Mouse (Mus musculus) MEL (cell line): ENCODE results near the gene Rps11. TPM values are rescaled to one million over a fixed set of nuclear protein-coding genes. Genes with fewer than 3 reads are reported as not detected.
A peak's percentile ranks its signal among the peaks of the same experiment; 100 is the strongest.
"Not testable (repeated sequence)": the region's sequence is repeated elsewhere in the genome, so short reads cannot be mapped to it uniquely, and the experiment has no call there.

ENCODE experiments used
- DNase-seq: peaks from one replicate; pipeline ENCODE4 v3.0.0; 2011; ENCODE audit warnings: low read depth, low spot score
- H3K27ac ChIP-seq: 2 replicates; pipeline ENCODE4 v1.5.1; 2012; ENCODE audit warnings: low read depth, mild to moderate bottlenecking, control low read depth, low read length, moderate library complexity; ENCODE audit not compliant: control insufficient read depth
- H3K27me3 ChIP-seq, 2 experiments: fragments of 150-350 bp in 1 of 2; sonication (generic) in 1 of 2; 2 replicates each; pipeline ENCODE4 v1.6.1; 2012; ENCODE audit warnings: low read length in 2 of 2, mild to moderate bottlenecking in 2 of 2, improper control_type of control experiment in 1 of 2, moderate library complexity in 1 of 2; ENCODE audit not compliant: insufficient read depth in 2 of 2, control insufficient read depth in 1 of 2
- H3K36me3 ChIP-seq, 2 experiments: 2 replicates each; pipeline ENCODE4 v1.6.1; 2012 to 2014; ENCODE audit warnings: low read length in 2 of 2, improper control_type of control experiment in 1 of 2, inconsistent platforms in 1 of 2, mild to moderate bottlenecking in 1 of 2; ENCODE audit not compliant: insufficient read depth in 2 of 2, control insufficient read depth in 1 of 2
- H3K4me1 ChIP-seq, 2 experiments: fragments of 150-350 bp in 1 of 2; sonication (generic) in 1 of 2; 2 replicates each; pipeline ENCODE4 v1.6.1; 2012; ENCODE audit warnings: low read length in 2 of 2, improper control_type of control experiment in 1 of 2, mild to moderate bottlenecking in 1 of 2; ENCODE audit not compliant: insufficient read depth in 2 of 2, control insufficient read depth in 1 of 2
- H3K4me3 ChIP-seq, 2 experiments: fragments of 150-350 bp in 1 of 2; sonication (generic) in 1 of 2; 2 replicates each; pipeline ENCODE4 v1.5.1; 2012; ENCODE audit warnings: low read depth in 2 of 2, low read length in 2 of 2, mild to moderate bottlenecking in 2 of 2, moderate library complexity in 2 of 2, control low read depth in 1 of 2, improper control_type of control experiment in 1 of 2; ENCODE audit not compliant: control insufficient read depth in 1 of 2, insufficient read depth in 1 of 2
- H3K79me2 ChIP-seq: 2 replicates; pipeline ENCODE4 v1.6.1; 2012; ENCODE audit warnings: mild to moderate bottlenecking, low read length, moderate library complexity; ENCODE audit not compliant: control insufficient read depth, poor library complexity, insufficient read depth
- H3K9ac ChIP-seq: 2 replicates; pipeline ENCODE4 v1.6.1; 2012; ENCODE audit warnings: low read depth, mild to moderate bottlenecking, control low read depth, low read length, moderate library complexity; ENCODE audit not compliant: control insufficient read depth, poor library complexity, severe bottlenecking
- H3K9me3 ChIP-seq: fragments of 150-350 bp; sonication (generic); replicated peaks from 2 replicates; pipeline ENCODE4 v1.6.1; 2012; ENCODE audit warnings: mild to moderate bottlenecking, low read length, improper control_type of control experiment, moderate library complexity; ENCODE audit not compliant: insufficient read depth
- CHD2 ChIP-seq: IDR thresholded peaks from 2 replicates; pipeline ENCODE4 v1.6.1; 2011; ENCODE audit warnings: low read length, improper control_type of control experiment
- CTCF ChIP-seq, 3 experiments: IDR thresholded peaks in 2 of 3; conservative IDR thresholded peaks in 1 of 3; 2 replicates each; pipeline ENCODE4 v1.5.1; 2011 to 2012; ENCODE audit warnings: low read length in 3 of 3, low read depth in 2 of 3, mild to moderate bottlenecking in 2 of 3, improper control_type of control experiment in 1 of 3, inconsistent platforms in 1 of 3, mixed read lengths in 1 of 3, moderate library complexity in 1 of 3; ENCODE audit not compliant: control insufficient read depth in 1 of 3, insufficient read depth in 1 of 3, poor library complexity in 1 of 3, severe bottlenecking in 1 of 3
- EP300 ChIP-seq, 2 experiments: IDR thresholded peaks; 2 replicates each; pipeline ENCODE4 v1.6.1; 2011; ENCODE audit warnings: improper control_type of control experiment in 2 of 2, low read length in 2 of 2, low read depth in 1 of 2, mild to moderate bottlenecking in 1 of 2
- GABPA ChIP-seq: IDR thresholded peaks from 2 replicates; pipeline ENCODE4 v1.6.1; 2012; ENCODE audit warnings: low read depth, mild to moderate bottlenecking, inconsistent platforms, low read length, improper control_type of control experiment, moderate library complexity
- NELFE ChIP-seq: IDR thresholded peaks from 2 replicates; pipeline ENCODE4 v1.6.1; 2011; ENCODE audit warnings: low read depth, low read length, improper control_type of control experiment
- NRF1 ChIP-seq: IDR thresholded peaks from 2 replicates; pipeline ENCODE4 v1.6.1; 2014; ENCODE audit warnings: low read depth, mild to moderate bottlenecking, inconsistent platforms, low read length, improper control_type of control experiment, moderate library complexity; ENCODE audit not compliant: poor library complexity, insufficient read depth, severe bottlenecking
- POLR2A ChIP-seq, 2 experiments: IDR thresholded peaks; 2 replicates each; pipeline ENCODE4 v1.6.1; 2011 to 2012; ENCODE audit warnings: low read length in 2 of 2, mild to moderate bottlenecking in 2 of 2, control low read depth in 1 of 2, improper control_type of control experiment in 1 of 2, low read depth in 1 of 2, moderate library complexity in 1 of 2; ENCODE audit not compliant: control insufficient read depth in 1 of 2, insufficient read depth in 1 of 2, poor library complexity in 1 of 2
- RAD21 ChIP-seq: IDR thresholded peaks from 2 replicates; pipeline ENCODE4 v1.6.1; 2011; ENCODE audit warnings: mild to moderate bottlenecking, low read depth, low read length, improper control_type of control experiment
- TBP ChIP-seq: IDR thresholded peaks from 2 replicates; pipeline ENCODE4 v1.8.0; 2011; ENCODE audit warnings: low read depth, low read length, improper control_type of control experiment
- USF2 ChIP-seq, 2 experiments: IDR thresholded peaks; 2 replicates each; pipeline ENCODE4 v1.6.1; 2011 to 2012; ENCODE audit warnings: improper control_type of control experiment in 2 of 2, low read length in 2 of 2, borderline replicate concordance in 1 of 2, inconsistent platforms in 1 of 2, low read depth in 1 of 2, mild to moderate bottlenecking in 1 of 2; ENCODE audit not compliant: insufficient read depth in 1 of 2
- polyA plus RNA-seq, 2 experiments: library from polyadenylated mRNA; stranded (reverse) in 1 of 2; unstranded in 1 of 2; fragments of >175 nt in 1 of 2; fragments of >200 nt in 1 of 2; gene quantifications; 2 replicates each; pipeline versions ENCODE4 v1.2.1 to v1.2.4; 2012; ENCODE audit warnings: low replicate concordance in 2 of 2, low read depth in 1 of 2; ENCODE audit not compliant: insufficient read length in 2 of 2, insufficient read depth in 1 of 2, missing spikeins in 1 of 2
- total RNA-seq: library from RNA; depleted of rRNA; stranded (reverse); fragments of 300-350 nt; gene quantifications from 2 replicates; pipeline ENCODE4 v1.2.3, GENCODE M21; 2012

Rps11 gene
- total and polyA plus RNA-seq, 3 experiments, result 2,708 to 5,434 (median 3,189) TPM

DNA sequence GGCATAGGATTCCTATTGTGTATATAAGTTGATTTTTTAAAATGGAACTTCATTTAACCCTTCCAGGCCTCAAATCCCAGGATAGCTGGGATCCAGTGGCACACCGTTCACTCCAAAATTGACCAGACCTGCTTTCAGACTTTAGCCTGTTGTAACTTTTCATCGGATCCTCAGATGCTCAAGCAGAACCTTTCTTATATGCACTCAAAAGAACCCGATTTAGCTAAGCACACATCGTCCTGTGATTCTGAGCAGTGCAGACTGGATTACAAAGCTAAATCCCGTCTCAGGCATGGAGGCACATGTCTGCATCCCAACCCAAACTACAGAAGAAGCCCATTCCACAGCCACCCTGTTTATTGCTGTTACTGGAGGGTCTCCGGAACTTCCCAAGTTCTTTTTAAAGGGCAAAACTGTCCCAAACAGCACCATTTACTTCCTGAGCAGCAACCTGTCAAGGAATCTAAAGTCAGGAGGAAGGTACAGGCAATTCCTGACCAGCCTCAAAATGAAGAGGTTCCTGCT is 3.5 kb upstream of the Rps11 start:
- no peak for TF ChIP-seq CHD2
- TF ChIP-seq POLR2A (IDR thresholded peaks at IDR 0.05; ENCODE audit: control insufficient read depth in 1 of 2, insufficient read depth in 1 of 2, low read depth in 1 of 2, low read length in 2 of 2, poor library complexity in 1 of 2), result peak; percentile 2 to 15; a peak in 1 of 4 replicates
- DNase-seq, result peak; percentile 51
- H3K36me3 ChIP-seq, result peaks cover 12% of the 10 kb centered on the region in 2 experiments
- H3K27ac ChIP-seq, result peak overlapping the region; percentile 93
- peak overlapping the region; percentile 97 for H3K9ac ChIP-seq
- no peaks in the 10 kb centered on the region for H3K27me3 ChIP-seq
- H3K4me3 ChIP-seq, result peak overlapping the region; percentile 87 to 91
- no peaks in the 10 kb centered on the region for H3K9me3 ChIP-seq
- H3K79me2 ChIP-seq, result peaks cover 58% of the 10 kb centered on the region
- peaks cover 0 to 9% of the 10 kb centered on the region in 2 experiments; a peak in 2 of 4 replicates for H3K4me1 ChIP-seq

DNA sequence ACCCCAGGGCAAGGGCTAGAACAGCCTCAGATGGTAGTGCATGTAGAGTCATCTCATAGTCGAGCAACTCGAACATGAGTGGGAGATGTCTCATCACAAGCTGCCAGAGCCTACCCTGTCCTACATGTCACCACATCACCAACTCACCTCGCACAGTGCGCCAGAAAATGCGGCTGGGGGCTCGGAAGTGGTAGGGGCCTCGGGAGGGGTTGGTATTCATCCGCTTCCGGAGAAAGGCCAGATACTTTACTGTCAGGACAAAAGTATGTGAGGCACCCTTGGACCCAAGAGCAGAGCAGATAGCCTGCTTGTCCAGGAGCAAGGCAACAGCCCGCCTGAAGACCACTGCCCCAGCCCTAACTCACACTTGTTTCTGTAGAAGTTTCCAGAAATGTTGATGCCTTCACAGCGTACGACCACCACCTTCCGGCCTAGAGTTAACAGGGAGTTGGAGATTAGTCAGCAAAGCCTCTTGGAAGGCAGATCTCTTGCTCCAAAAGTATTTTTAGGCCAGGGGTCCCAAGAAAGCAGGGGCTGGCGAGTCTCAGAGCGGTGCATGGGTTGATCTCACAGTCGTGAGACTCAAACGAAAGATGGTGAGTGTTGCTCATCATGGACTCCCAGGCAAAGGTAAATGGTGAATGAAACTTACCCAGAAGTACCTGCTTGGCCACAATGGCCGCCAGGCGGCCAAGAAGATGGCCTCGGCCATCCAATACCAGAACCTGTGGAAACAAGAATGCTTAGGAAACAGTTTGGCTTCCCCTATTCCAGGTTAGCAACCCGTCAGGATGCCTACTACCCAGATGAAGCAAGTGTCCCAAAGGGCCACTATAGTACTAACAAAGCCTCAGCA is 2.8 kb upstream of the Rps11 start:
- Histone ChIP-seq H3K9me3 (no peaks in the 10 kb centered on the region), H3K27ac (peak overlapping the region; percentile 93), H3K36me3 (peaks cover 14 to 18% of the 10 kb centered on the region in 2 experiments), H3K4me1 (peaks cover 0 to 13% of the 10 kb centered on the region in 2 experiments; a peak in 2 of 4 replicates), H3K27me3 (no peaks in the 10 kb centered on the region), H3K9ac (peak overlapping the region; percentile 97), H3K79me2 (peaks cover 64% of the 10 kb centered on the region), H3K4me3 (peak overlapping the region; percentile 87 to 91)
- TF ChIP-seq GABPA, result no peak
- no peak; the same call in 1 of the 2 replicates for TF ChIP-seq TBP
- no peak for TF ChIP-seq RAD21
- TF ChIP-seq NRF1, result no peak
- peak in 1 of 2 experiments; percentile 50; a peak in 1 of 4 replicates for TF ChIP-seq POLR2A (IDR thresholded peaks at IDR 0.05; ENCODE audit: control insufficient read depth in 1 of 2, insufficient read depth in 1 of 2, low read depth in 1 of 2, low read length in 2 of 2, poor library complexity in 1 of 2)
- TF ChIP-seq CTCF (IDR thresholded peaks at IDR 0.05 in 2 of 3, conservative IDR thresholded peaks at IDR 0.05 in 1 of 3; ENCODE audit: control insufficient read depth in 1 of 3, insufficient read depth in 1 of 3, low read depth in 2 of 3, low read length in 3 of 3, poor library complexity in 1 of 3, severe bottlenecking in 1 of 3), result peak in 1 of 3 experiments; percentile 23; a peak in 1 of 6 replicates
- no peak for TF ChIP-seq NELFE
- DNase-seq, result peak; percentile 57

DNA sequence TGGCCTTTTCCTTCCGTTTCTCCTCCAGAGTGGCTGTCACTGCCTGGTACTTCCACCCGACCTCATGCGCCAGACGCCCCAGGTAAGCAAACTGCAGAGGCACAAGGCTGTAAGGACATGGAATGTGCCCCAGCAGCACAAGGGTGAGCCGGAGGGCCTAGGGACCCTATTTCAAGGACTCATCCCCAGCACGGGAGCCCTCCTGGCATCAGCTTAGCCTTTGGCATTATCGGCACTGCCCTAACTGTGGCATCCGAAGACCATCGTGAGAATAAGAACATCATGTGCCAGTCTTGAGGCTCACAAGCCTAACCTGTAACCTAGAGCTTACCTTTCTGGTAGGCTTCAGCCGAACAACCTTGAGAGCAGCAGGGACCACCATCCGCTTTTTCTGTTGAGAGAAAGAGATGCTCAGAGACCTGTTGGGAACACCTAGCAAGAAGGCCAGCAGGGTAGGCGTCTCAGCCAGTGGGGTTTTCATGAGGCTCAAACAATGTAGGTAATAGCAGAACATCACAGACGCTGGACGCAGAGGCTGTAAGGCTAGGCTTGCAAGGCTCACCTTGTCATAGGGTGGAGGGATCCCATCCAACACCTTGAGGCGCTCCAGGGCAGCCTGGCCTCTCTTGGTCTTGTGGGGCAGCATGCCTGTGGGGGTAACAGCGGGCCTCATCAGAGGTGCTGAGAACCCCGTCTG is 2.1 kb upstream of the Rps11 start:
- TF ChIP-seq USF2 (IDR thresholded peaks at IDR 0.05; ENCODE audit: borderline replicate concordance in 1 of 2, insufficient read depth in 1 of 2, low read depth in 1 of 2, low read length in 2 of 2), result 0 out of 4 replicates have a peak, but pooled peaks of 1 of the 2 experiments have one; percentile 17
- peak in 1 of 2 experiments; percentile 25; a peak in 2 of 4 replicates for TF ChIP-seq POLR2A (IDR thresholded peaks at IDR 0.05; ENCODE audit: control insufficient read depth in 1 of 2, insufficient read depth in 1 of 2, low read depth in 1 of 2, low read length in 2 of 2, poor library complexity in 1 of 2)
- no peak for TF ChIP-seq EP300 (IDR thresholded peaks at IDR 0.05; ENCODE audit: low read depth in 1 of 2, low read length in 2 of 2)
- Histone ChIP-seq H3K79me2 (peaks cover 69% of the 10 kb centered on the region), H3K4me1 (peaks cover 0 to 20% of the 10 kb centered on the region in 2 experiments; a peak in 2 of 4 replicates), H3K9me3 (no peaks in the 10 kb centered on the region), H3K27me3 (no peaks in the 10 kb centered on the region), H3K36me3 (peaks cover 14 to 23% of the 10 kb centered on the region in 2 experiments), H3K27ac (peak overlapping the region; percentile 93), H3K9ac (peak overlapping the region; percentile 97), H3K4me3 (peak overlapping the region; percentile 87 to 91)
- DNase-seq, result peak; percentile 52

GRCm38 (mm10) chr7:45125649-45126048 is 1.4 kb upstream of the Rps11 start:
- not testable (repeated sequence) for DNase-seq, H3K9me3 ChIP-seq, H3K27me3 ChIP-seq
- Histone ChIP-seq H3K79me2 (peaks cover 69% of the 10 kb centered on the region), H3K36me3 (peaks cover 14 to 23% of the 10 kb centered on the region in 2 experiments), H3K4me1 (peaks cover 0 to 26% of the 10 kb centered on the region in 2 experiments; a peak in 2 of 4 replicates), H3K9ac (peak overlapping the region; percentile 97), H3K27ac (peak overlapping the region; percentile 93), H3K4me3 (peak overlapping the region; percentile 87 to 91)
